Mouse (Mus musculus) kidney, embryonic 16.5 days (tissue): ENCODE results near the gene Acap2. TPM values are rescaled to one million over a fixed set of nuclear protein-coding genes. Genes with fewer than 3 reads are reported as not detected.

Source experiments
- ATAC-seq: fragments of 200-750 bp; cut with Nextera tagmentation; 2 replicates; pipeline ENCODE4 v1.8.0; 2017; ENCODE audit warnings: moderate TSS enrichment; ENCODE audit not compliant: low FRiP score, low TSS enrichment
- H3K27ac ChIP-seq: fragments of 300-500 bp; sonication (generic); 2 replicates; pipeline ENCODE4 v1.5.1; 2014; ENCODE audit warnings: low read length
- H3K27me3 ChIP-seq: fragments of 300-500 bp; sonication (generic); 2 replicates; pipeline ENCODE4 v1.6.1; 2014; ENCODE audit warnings: low read length, control low read depth, mixed read lengths; ENCODE audit not compliant: insufficient read depth
- H3K36me3 ChIP-seq: fragments of 300-500 bp; sonication (generic); 2 replicates; pipeline ENCODE4 v1.6.1; 2014; ENCODE audit warnings: low read length, control low read depth, mixed read lengths; ENCODE audit not compliant: insufficient read depth
- H3K4me1 ChIP-seq: fragments of 300-500 bp; sonication (generic); 2 replicates; pipeline ENCODE4 v1.6.1; 2014; ENCODE audit warnings: low read length, control low read depth, mixed read lengths; ENCODE audit not compliant: insufficient read depth
- H3K4me2 ChIP-seq: fragments of 300-500 bp; sonication (generic); replicated peaks from 2 replicates; pipeline ENCODE4 v1.6.1; 2014; ENCODE audit warnings: low read depth, low read length
- H3K4me3 ChIP-seq: fragments of 300-500 bp; sonication (generic); 2 replicates; pipeline ENCODE4 v1.5.1; 2014; ENCODE audit warnings: mild to moderate bottlenecking, low read length
- H3K9ac ChIP-seq: fragments of 300-500 bp; sonication (generic); replicated peaks from 2 replicates; pipeline ENCODE4 v1.6.1; 2014; ENCODE audit warnings: low read length
- H3K9me3 ChIP-seq: fragments of 300-500 bp; sonication (generic); 2 replicates; pipeline ENCODE4 v1.6.1; 2016; ENCODE audit warnings: low read length, control low read depth
- WGBS: fragments of 180-500 bp; shearing (Covaris S2); extraction: QIAGEN DNeasy Blood & Tissue Kit; methylation state at CpG from one replicate; pipeline ENCODE4 v1.1.7; 2014; 5-methylcytosine and 5-hydroxymethylcytosine counted together
- polyA plus RNA-seq: library from polyadenylated mRNA; unstranded; fragments of >200 nt; fragmentation: Nextera tagmentation; extraction: Ambion mirVana; gene quantifications from 2 replicates; pipeline ENCODE4 v1.2.1, GENCODE M21; 2015

Gene Acap2
- polyA plus RNA-seq, 1 experiment from 2014 or later, result 18.2 TPM

DNA sequence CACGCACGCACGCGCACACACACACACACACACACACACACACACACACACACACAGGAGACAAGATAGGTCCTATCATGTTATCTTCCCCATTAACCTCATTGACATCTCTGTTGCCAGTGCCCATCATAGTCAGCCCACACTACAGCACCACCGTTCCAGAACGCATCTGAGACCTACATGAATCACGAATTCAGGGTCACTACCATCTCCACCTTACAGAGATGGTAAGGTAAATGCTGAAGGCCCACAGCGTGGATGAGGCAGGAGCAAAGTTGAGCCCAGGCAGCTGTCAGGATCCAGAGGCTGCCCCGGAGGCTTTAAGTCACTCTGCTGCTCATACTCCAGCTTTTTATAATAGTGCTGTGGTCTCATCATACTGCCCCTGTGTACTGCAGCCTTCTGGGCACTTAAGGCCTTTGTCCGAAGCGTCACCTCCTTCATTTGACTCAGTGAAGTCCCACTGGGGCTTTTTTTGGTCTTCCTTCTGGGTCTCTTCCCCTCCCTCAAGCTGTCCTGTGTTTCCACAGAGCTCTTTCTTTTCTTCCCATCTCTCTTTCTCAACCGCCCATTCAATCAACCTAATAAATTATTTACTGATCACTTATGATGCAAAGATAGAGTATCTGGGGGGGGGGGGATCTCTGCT is 33.9 kb upstream of the Acap2 start:
- Histone ChIP-seq H3K36me3 (no peaks in the 10 kb centered on the region), H3K4me3 (no peak overlapping the region)
- no peak for ATAC-seq

DNA sequence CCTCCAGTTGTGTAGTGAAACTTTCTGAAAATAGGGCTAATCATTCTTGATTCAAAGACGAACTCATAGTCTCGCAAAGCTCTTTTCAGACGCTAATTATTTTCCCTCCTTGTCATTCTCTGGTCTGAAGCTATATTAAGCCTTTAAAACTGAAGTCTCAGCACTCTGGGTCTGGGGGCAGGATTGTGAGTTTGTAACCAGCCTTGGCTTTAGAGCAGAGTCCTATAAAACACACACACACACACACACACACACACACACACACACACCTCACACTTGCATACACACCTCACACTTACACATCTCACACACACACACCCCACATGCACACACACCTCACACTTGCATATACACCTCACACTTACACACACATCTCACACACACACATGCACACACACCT is 33.3 kb upstream of the Acap2 start:
- Histone ChIP-seq H3K36me3 (no peaks in the 10 kb centered on the region), H3K9me3 (peaks cover 3% of the 10 kb centered on the region; the same call in 1 of the 2 replicates), H3K9ac (no peak overlapping the region), H3K4me3 (no peak overlapping the region), H3K4me1 (peaks cover 18% of the 10 kb centered on the region), H3K27me3 (no peaks in the 10 kb centered on the region), H3K27ac (no peak overlapping the region), H3K4me2 (peak overlapping the region; percentile 48; the same call in 1 of the 2 replicates)
- ATAC-seq, result no peak
- WGBS, result 38% methylated on average over 3 of the region's 3 CpGs

More for the DNA sequence above, 33.9 kb upstream of the Acap2 start:
- H3K27me3 ChIP-seq, result no peaks in the 10 kb centered on the region
- H3K27ac ChIP-seq, result no peak overlapping the region
- no peak overlapping the region for H3K9ac ChIP-seq
- peaks cover 18% of the 10 kb centered on the region for H3K4me1 ChIP-seq
- WGBS, result 81% methylated on average over 12 of the region's 12 CpGs
- H3K4me2 ChIP-seq, result no peak overlapping the region
- H3K9me3 ChIP-seq, result peaks cover 3% of the 10 kb centered on the region; the same call in 1 of the 2 replicates

DNA sequence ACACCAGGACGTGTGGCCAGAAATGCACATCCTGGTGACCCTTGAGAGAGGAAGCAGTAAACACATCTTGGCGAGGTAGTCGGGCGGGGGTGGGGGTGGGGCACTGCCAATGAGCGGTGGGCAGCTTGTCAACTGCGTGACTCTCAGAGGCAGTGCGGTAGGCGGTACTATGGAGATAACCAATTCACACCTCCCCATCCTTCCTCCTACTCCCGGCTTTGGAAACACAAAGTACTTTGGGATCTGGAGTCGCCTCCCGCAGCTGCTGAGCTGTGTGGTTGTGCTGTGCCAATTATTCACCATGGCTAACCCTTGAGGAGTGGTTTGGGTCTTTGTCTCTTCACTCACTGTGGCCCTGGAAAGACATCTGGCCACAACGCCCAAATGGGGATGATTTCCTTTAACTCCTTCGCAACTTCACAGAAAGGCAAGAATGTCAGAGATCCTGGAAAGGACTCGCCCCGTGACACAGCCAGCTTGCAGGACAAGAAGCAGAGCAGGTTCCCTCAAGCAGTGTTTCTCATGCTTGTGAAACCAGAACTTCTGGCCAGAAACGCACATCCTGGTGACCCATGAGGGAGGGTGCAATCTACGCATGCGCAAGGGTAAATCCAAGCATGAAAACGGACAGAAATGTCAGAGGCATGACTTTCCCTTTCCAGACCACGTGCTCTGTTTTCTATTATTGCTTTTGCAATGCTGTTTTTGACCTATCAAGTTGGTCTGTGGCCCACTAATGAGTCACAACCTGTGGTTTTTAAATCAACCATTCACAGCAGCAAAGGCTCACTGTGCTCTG is 32.7 kb upstream of the Acap2 start:
- Histone ChIP-seq H3K4me1 (peaks cover 18% of the 10 kb centered on the region), H3K4me3 (peak overlapping the region; percentile 26), H3K4me2 (peak overlapping the region; percentile 48), H3K9ac (0 out of 2 replicates have a peak overlapping the region, but pooled peaks have one; percentile 10), H3K27me3 (no peaks in the 10 kb centered on the region), H3K36me3 (no peaks in the 10 kb centered on the region), H3K27ac (no peak overlapping the region), H3K9me3 (peaks cover 3% of the 10 kb centered on the region; the same call in 1 of the 2 replicates)
- 12% methylated on average over 20 of the region's 20 CpGs for WGBS
- 0 out of 2 replicates have a peak, but pooled peaks have one; percentile 35 for ATAC-seq

DNA sequence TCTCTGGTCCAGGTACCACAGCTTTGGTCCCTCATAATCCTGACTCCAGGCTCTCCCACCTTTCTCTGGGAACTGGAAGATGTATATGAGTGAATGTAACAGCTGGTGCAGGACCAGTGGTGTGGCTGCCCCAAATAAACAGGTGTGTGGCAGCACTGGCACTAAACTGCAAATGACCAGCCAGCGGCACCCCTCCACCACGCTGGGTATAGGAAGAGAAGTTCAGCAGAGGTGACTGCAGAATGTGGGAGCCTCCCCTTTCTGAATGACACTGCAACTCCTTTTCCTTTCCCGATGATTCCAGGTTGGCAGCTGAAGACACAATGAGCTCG is 32.1 kb upstream of the Acap2 start:
- H3K9ac ChIP-seq, result 0 out of 2 replicates have a peak overlapping the region, but pooled peaks have one; percentile 10
- no peaks in the 10 kb centered on the region for H3K36me3 ChIP-seq
- H3K4me1 ChIP-seq, result peaks cover 18% of the 10 kb centered on the region
- H3K27me3 ChIP-seq, result no peaks in the 10 kb centered on the region
- peaks cover 3% of the 10 kb centered on the region; the same call in 1 of the 2 replicates for H3K9me3 ChIP-seq
- H3K4me3 ChIP-seq, result peak overlapping the region; percentile 26; the same call in 1 of the 2 replicates
- no peak overlapping the region for H3K27ac ChIP-seq
- peak overlapping the region; percentile 48 for H3K4me2 ChIP-seq
- ATAC-seq, result no peak
- 7% methylated on average over 4 of the region's 4 CpGs for WGBS

DNA sequence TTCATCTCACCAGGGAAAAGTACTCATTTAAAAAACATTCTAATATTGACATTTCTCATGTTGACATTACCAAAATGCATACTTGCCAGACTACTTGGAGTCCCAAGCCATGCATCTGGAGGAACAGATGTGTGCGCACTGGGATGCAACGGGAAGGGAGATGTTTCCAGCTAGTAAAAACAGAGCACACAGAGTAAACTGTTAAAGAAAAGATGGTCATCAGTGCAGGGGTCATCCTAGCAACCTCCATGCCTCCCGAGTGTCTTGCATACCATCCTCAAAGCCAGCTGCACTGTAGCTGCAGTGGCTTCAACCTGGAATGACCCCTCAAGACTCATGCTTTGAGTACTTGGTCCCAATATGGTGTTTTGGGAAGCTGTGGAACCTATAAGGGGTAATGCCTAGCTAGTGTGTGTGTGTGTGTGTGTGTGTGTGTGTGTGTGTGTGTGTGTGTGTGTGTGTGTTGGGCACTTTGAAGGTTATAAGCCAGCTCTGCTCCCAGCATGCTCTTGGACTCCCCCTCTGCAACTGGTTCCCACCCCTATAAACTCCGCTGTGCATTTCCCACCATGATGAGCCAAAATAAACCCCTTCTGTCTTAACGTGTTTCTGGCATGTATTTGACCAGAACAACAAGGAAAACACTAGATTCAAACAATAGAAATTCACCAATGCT is 31.6 kb upstream of the Acap2 start:
- 58% methylated on average over 5 of the region's 5 CpGs for WGBS
- H3K9me3 ChIP-seq, result peaks cover 3% of the 10 kb centered on the region; the same call in 1 of the 2 replicates

DNA sequence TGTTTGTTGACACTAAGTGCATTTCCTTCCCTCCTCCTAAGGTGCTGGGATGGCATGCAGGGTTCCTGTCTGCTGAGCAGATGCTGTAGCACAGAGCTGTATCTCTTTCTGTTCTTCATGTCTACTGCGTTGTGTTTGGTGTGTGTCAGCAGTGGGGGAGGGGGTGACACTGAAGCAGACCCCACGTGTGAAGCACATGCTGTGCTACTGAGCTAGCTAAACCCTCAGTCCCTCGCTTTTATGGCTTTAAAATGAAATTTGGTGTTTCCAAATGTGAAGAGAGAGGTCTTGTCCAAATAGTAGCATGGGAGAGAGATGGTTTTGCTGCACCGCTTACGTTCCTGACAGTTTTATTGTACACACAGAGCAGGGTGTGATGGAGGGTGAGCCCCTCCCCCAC is 30.5 kb upstream of the Acap2 start:
- H3K4me1 ChIP-seq, result peaks cover 18% of the 10 kb centered on the region
- no peak overlapping the region for H3K4me3 ChIP-seq
- 56% methylated on average over 5 of the region's 5 CpGs for WGBS
- H3K4me2 ChIP-seq, result no peak overlapping the region
- no peak overlapping the region for H3K9ac ChIP-seq
- H3K27ac ChIP-seq, result no peak overlapping the region
- ATAC-seq, result no peak
- H3K27me3 ChIP-seq, result no peaks in the 10 kb centered on the region
- H3K36me3 ChIP-seq, result no peaks in the 10 kb centered on the region
- H3K9me3 ChIP-seq, result peaks cover 3% of the 10 kb centered on the region; the same call in 1 of the 2 replicates

More for the DNA sequence above, 31.6 kb upstream of the Acap2 start:
- Histone ChIP-seq H3K4me3 (no peak overlapping the region), H3K36me3 (no peaks in the 10 kb centered on the region), H3K27me3 (no peaks in the 10 kb centered on the region), H3K4me2 (no peak overlapping the region), H3K9ac (no peak overlapping the region), H3K27ac (no peak overlapping the region), H3K4me1 (peaks cover 18% of the 10 kb centered on the region)
- ATAC-seq, result no peak

DNA sequence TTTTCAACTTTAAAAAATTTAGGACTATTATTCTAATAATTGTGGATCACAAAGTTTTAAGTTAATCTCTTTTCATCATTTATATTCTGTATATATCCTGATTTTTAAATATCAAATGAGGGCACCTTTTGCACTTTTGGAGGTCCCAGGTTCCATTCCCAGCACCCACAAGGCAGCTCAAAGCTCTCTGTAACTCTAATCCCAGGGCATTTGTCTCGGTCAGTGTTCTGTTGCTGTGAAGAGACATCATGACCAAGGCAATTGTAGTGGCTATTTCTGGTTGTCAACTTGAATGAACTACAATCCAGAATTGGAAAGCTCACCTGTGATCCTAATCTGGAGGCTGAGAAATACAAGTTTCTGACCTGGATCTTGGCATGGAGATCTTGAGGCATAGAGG is 26.7 kb upstream of the Acap2 start:
- Histone ChIP-seq H3K9me3 (peaks cover 3% of the 10 kb centered on the region; the same call in 1 of the 2 replicates), H3K4me1 (no peaks in the 10 kb centered on the region), H3K4me2 (no peak overlapping the region), H3K36me3 (no peaks in the 10 kb centered on the region), H3K4me3 (no peak overlapping the region), H3K9ac (no peak overlapping the region), H3K27me3 (no peaks in the 10 kb centered on the region), H3K27ac (no peak overlapping the region)
- ATAC-seq, result no peak
- 89% methylated on average over 1 of the region's 1 CpGs for WGBS

DNA sequence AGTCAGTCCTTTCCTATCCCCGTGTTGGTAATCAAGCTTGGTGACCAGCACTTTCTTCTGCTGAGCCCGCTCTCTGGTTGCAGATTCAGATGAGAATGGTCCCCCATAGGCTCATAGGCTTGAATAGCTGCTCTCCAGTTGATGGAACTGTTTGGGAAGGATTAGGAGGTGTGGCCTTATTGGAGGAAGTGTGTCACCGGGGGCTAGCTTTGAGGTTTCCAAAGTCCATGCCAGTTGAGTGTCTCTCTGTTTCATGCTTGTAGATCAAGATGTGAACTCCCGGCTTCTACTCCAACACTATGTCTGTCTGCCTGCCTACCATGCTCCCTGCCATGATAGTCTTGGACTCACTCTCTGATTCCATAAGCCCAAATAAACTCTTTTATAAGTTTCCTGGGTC is 14.2 kb upstream of the Acap2 start:
- 96% methylated on average over 4 of the region's 4 CpGs for WGBS
- Histone ChIP-seq H3K4me2 (no peak overlapping the region), H3K27me3 (no peaks in the 10 kb centered on the region), H3K9me3 (peaks cover 8% of the 10 kb centered on the region), H3K27ac (no peak overlapping the region), H3K36me3 (no peaks in the 10 kb centered on the region), H3K4me3 (no peak overlapping the region), H3K9ac (no peak overlapping the region), H3K4me1 (peaks cover 5% of the 10 kb centered on the region; the same call in 1 of the 2 replicates)
- ATAC-seq, result no peak

DNA sequence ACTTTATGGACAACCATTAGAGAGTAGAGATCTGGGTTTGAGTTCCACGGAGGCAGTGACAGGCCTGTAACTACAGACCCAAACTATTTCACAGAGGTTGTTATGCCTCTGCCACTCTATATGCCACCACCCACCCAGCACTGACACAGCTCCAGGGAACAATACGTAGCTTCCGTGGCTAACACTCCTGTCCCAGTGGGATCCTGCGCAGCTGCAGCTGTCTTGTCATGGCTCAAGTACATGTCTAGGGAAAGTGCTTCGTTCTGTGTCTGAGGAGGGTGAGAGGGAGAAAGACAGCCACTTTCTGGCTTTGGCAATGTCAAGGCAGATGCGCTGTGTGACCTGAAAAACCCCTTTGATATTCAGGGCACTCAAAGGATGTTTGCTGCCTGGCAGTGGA is 12.4 kb upstream of the Acap2 start:
- Histone ChIP-seq H3K27me3 (no peaks in the 10 kb centered on the region), H3K9me3 (peaks cover 8% of the 10 kb centered on the region), H3K4me1 (peaks cover 5% of the 10 kb centered on the region; the same call in 1 of the 2 replicates), H3K36me3 (no peaks in the 10 kb centered on the region), H3K4me2 (no peak overlapping the region), H3K27ac (no peak overlapping the region), H3K4me3 (no peak overlapping the region), H3K9ac (no peak overlapping the region)
- WGBS, result 86% methylated on average over 6 of the region's 6 CpGs
- ATAC-seq, result no peak
